Mouse (Mus musculus) adrenal gland, adult 2 months (tissue): ENCODE measurements around the gene Mrgpra1. TPM values are rescaled to one million over a fixed set of nuclear protein-coding genes. Genes with fewer than 3 reads are reported as not detected.
"Not testable (repeated sequence)": the region's sequence is repeated elsewhere in the genome, so short reads cannot be mapped to it uniquely, and the experiment has no call there.

Experiments used
- DNase-seq: peaks from one replicate; pipeline ENCODE4 v3.0.0; 2021
- long read RNA-seq: library from polyadenylated mRNA; stranded (forward); transcript quantifications from one replicate; pipeline ENCODE4 v2.0.0, GENCODE M21; 2021
- polyA plus RNA-seq: library from polyadenylated mRNA; depleted of rRNA; stranded (reverse); fragments of >200 nt; gene quantifications from 2 replicates; pipeline ENCODE4 v1.2.3, GENCODE M21; 2012; rRNA removed
- total RNA-seq, 2 experiments: library from RNA; stranded (reverse); gene quantifications; 2 replicates each; pipeline ENCODE4 v1.2.3; 2021

Gene Mrgpra1
- total RNA-seq (not detected), polyA plus RNA-seq (not detected in 2 replicates)
- long read RNA-seq = 0 reads

DNA sequence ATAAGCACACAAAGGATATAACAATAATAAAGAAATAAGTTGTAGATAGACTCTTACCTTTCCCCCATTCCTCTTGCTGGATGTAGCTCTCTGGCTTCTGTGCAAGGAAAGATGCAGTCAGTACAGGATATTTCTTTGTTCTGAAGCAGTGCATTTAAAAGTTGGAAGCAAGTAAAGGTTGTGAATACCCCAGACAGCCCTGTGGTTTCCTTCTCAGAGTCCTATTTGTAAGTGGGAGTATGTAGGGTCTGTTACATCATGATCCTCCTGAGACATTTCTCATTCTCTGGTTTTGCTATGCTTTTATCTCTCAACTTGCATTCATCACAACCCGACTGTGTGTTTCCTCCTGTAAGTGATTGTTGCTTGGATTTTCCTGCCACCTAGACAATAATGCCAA is at the start of gene Mrgpra1:
TSS of gene Mrgpra1 (minus strand) at position 101 of the 400 bp plus-strand sequence.
- DNase-seq = no peak

DNA sequence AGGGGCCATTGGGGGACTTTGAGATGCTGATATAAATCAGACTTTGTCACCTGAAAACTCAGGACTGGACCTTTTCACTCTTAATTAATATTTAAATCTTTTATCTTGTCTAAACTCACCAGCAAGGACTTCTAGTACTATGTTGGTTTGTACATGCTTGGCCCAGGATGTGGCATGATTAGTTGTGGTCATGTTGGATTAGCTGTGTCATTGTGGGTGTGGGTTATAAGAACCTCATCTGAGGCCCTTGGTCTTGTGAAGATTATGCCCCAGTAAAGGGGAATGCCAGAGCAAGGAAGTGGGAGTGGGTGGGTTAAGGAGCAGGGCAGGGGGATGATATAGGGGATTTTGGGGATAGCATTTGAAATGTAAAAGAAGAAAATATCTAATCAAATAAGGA is 47.1 kb upstream of the Mrgpra1 start:
- no peak for DNase-seq

DNA sequence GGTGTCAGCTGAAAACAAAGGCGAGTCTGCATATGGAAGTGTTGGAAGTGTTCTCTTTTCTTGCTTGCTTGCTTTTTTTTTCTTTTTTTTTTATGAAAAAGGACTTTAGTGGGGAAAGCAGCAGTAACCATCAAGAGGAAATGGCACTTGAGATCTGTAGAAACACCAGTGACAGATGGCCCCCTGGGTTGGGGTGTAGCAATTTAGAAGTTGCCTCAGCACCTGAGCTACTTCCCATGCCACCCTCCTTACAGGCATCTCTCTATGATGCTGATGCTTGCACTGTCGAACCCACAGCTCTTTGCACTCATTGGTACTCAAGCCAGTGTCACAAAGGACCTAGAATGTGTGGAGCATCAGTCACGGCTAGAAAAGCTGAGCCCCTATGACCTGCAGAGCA is 5.6 kb downstream of the Mrgpra1 start:
- DNase-seq = no peak

DNA sequence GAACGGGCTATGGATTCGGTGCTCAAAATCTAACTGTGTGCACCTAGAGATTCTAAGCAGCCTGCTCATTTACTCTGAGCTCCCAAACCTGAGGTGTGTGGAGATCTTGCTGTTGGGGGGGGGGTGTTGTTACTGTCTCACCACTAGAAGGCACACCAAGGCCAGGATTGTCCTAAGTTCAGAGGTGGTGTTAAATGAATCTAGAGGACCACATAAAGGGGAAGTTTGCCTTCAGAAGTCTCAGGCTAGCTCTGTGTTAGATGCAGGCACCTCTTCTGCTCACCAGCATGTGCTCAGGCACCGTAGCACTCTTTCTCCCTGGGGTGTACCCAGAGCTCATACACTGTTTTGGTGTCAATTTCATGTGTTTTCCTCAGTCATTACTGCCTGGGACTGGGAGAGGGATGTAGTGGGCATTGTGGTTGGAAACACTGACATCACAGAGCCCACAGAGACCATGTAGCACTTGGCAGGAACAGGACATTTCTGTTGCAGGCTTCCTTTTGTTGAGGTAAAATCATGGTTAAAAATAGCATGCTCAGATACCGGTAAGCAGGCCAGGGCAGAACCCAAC is 8.0 kb downstream of the Mrgpra1 start:
- no peak for DNase-seq

DNA sequence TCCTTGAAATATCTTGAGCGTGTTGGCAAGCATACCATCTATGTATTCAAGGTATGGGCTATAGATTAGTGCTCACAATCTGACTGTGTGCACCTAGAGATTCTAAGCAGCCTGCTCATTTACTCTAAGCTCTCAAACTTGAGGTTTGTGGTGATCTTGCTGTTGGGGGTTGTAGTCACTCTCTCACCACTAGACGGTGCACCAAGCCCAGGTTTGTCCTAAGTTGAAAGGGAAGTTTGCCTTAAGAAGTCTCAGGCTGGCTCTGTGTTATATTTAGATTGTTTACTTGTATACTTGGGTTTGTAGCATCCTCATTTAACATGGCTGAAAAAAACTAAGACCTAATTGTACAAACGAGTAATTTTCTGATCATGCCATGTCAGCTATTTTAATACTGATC is 12.2 kb downstream of the Mrgpra1 start:
- DNase-seq = not testable (repeated sequence)

DNA sequence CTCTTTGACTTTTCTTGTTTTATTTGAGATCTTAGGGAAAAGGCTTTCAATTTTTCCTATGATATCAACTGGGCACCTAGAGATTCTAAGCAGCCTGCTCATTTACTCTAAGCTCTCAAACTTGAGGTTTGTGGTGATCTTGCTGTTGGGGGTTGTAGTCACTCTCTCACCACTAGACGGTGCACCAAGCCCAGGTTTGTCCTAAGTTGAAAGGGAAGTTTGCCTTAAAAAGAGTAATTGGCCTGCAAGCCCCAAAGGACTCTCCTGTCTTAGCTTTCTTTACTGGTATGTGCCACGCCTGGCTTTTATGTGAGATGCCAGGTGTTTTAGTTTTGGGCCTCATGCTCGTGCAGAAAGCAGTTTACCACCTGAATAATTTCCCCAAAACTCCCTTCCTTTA is 12.7 kb downstream of the Mrgpra1 start:
- not testable (repeated sequence) for DNase-seq

DNA sequence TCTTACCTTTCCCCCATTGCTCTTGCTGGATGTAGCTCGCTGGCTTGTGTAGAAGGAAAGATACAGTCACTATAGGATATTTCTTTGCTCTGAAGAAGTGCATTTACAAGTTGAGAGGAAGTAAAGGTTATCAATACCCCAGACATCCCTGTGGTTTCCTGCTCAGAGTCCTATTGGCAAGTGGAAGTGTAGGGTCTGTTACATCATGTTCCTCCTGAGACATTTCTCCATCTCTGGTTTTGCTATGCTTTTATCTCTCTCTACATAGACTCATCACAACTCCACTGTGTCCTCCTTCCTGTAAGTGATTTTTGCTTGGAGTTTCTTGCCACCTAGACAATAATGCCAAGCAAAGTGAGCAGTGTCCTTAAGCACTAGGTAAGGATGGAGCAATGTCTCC is 35.7 kb downstream of the Mrgpra1 start:
- DNase-seq = no peak

DNA sequence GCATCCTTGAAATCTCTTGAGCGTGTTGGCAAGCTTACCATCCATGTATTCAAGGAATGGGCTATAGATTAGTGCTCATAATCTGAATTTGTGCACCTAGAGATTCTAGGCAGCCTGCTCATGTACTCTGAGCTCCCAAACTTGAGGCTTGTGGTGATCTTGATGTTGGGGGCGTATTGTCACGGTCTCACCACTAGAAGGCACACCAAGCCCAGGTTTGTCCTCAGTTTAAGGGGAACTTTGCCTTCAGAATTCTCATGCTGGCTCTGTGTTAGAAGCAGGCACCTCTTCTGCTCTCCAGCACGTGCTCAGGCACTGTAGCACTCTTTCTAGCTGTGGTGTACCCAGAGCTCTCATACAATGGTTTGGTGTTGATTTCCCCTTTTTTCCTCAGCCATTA is 41.8 kb downstream of the Mrgpra1 start:
- DNase-seq = no peak

DNA sequence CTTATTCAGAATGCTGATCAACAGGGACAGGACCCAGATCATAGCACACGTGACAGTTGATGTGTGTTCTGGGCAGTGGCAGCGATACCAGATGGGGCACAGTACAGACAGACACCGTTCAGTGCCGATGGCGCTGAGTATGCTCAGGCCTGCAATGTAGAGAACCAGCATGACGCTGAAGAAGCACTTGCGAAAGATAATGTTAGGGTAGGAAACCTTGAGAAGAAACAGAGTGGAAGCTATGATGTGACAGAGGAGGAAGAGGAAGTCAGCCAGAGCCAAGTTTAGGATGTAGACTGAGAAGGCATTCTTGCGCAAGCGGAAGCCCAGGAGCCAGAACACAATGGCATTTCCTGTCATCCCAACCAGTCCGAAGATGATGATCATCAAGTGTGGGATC is 44.2 kb downstream of the Mrgpra1 start:
- DNase-seq = no peak

DNA sequence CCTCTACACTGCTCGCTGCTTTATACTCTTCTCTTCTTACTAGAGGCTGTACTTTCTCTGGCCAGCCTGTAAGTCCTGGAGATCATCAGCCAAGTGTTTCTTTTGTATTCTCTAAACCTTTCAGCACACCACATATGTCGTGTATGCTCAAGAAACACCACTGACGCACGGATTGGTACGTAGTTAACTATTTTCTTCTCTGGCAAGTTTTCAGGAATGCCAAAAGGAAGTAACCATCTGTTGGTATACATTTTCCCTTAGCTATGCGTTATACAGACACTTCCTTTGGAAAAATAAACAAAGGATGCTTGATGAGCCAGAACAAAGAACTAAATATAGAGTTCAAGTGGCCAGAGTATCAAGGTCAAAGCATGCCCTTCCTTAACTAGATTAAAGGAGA is 49.4 kb downstream of the Mrgpra1 start:
- DNase-seq = not testable (repeated sequence)

DNA sequence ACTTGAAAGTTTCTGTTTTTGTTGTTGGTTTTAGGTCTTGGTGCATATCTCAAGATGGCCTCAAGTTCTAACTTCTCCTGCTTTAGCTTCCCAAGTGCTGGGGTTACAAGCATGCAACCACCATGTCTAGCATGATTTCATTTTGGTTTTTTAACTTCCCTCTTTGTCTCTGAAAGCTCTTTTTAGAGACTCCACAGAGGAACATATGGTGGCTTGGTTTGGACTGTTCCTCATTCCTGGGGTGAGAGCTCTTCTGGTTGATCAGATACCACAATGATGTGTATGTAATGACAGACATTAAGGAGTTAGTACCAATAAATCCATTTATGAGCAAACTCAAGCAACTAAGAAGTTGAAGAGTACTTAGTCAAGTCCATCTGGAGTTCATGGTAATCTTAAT is 54.4 kb downstream of the Mrgpra1 start:
- DNase-seq = not testable (repeated sequence)

Other genes with a start within 250 kb of the Mrgpra1 start
- gene Ptpn5, start 220.6 kb downstream of the Mrgpra1 start, total RNA-seq = under 1 TPM; 0.41 to 0.66 TPM
- 0.18 and 0.35 TPM in 2 replicates for gene Ptpn5, start 220.6 kb downstream of the Mrgpra1 start, polyA plus RNA-seq
- gene Mrgpra6, start 149.3 kb downstream of the Mrgpra1 start, total RNA-seq = not detected
- gene Mrgpra6, start 149.3 kb downstream of the Mrgpra1 start, polyA plus RNA-seq = not detected in 2 replicates
- gene Mrgpra9, start 101.4 kb downstream of the Mrgpra1 start, total RNA-seq = not detected
- gene Mrgpra9, start 101.4 kb downstream of the Mrgpra1 start, polyA plus RNA-seq = not detected in 2 replicates
- gene Mrgpra2a, start 97.9 kb upstream of the Mrgpra1 start, total RNA-seq = not detected
- not detected in 2 replicates for gene Mrgpra2a, start 97.9 kb upstream of the Mrgpra1 start, polyA plus RNA-seq
- not detected for gene Mrgpra2b, start 174.6 kb upstream of the Mrgpra1 start, total RNA-seq
- gene Mrgpra2b, start 174.6 kb upstream of the Mrgpra1 start, polyA plus RNA-seq = 0.08 TPM in 1 of 2 replicates, not detected in the other
- gene Mrgpra3, start 247.1 kb upstream of the Mrgpra1 start, total RNA-seq = not detected
- gene Mrgpra3, start 247.1 kb upstream of the Mrgpra1 start, polyA plus RNA-seq = not detected in 2 replicates